Mouse (Mus musculus): ENCODE data around the gene Nipa2. TPM values are rescaled to one million over a fixed set of nuclear protein-coding genes. Genes with fewer than 3 reads are reported as not detected.

Nipa2 gene
- polyA plus RNA-seq, 1 experiment from 2014 or later = 55.1 TPM

DNA sequence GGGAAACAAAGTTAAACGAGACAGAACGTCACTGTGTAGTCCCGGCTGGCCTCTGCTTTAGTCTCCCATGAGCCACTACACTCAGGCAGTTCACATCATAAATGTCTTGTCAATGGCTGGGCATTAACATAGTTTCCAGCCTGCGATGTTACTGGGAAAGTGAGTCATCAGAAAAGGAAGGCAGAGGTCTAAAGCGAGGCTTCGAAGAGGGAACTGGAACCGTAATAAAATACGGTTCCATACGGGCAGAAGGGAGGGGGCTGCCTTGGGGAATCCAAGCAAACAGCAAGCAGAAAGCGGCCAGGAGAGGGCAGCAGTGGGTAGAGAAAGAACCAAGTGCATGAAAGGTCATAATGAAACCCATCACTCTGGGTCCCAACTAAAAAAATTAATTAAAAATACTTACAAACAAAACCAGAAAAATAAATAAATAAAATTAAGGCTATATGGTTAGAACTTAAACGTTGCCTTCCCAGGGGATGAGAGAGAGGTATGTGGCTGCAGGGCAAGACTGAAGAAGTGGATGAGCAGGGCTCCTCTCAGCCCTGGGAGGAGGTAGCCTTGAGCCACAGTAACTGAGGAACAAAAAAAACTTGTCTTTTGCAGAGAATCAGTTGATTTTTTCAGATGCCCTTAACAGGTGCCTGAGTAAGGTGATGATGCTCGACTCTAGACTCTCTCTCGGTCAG lies 24.4 kb upstream of the Nipa2 start:
- Histone ChIP-seq H3K27me3 (ENCODE audit: control insufficient read depth, insufficient read depth, low read length) (no peaks in the 10 kb centered on the region), H3K4me1 (ENCODE audit: control insufficient read depth, insufficient read depth, low read length) (no peaks in the 10 kb centered on the region), H3K27ac (replicated peaks; ENCODE audit: low read depth, low read length) (no peak overlapping the region), H3K36me3 (replicated peaks; ENCODE audit: control insufficient read depth, insufficient read depth, low read depth, low read length) (no peaks in the 10 kb centered on the region), H3K4me2 (ENCODE audit: low read depth, low read length) (no peak overlapping the region), H3K9me3 (replicated peaks; ENCODE audit: control insufficient read depth, low read length) (no peaks in the 10 kb centered on the region), H3K9ac (replicated peaks; ENCODE audit: low read length) (no peak overlapping the region), H3K4me3 (ENCODE audit: low read depth, low read length) (no peak overlapping the region)
- 39% methylated on average over 13 of the region's 13 CpGs for WGBS
- peak; percentile 49 for ATAC-seq (replicated peaks; ENCODE audit: insufficient number of reproducible peaks, low FRiP score, low TSS enrichment, low read depth)
- peak; percentile 80 for DNase-seq (ENCODE audit: low spot score)

DNA sequence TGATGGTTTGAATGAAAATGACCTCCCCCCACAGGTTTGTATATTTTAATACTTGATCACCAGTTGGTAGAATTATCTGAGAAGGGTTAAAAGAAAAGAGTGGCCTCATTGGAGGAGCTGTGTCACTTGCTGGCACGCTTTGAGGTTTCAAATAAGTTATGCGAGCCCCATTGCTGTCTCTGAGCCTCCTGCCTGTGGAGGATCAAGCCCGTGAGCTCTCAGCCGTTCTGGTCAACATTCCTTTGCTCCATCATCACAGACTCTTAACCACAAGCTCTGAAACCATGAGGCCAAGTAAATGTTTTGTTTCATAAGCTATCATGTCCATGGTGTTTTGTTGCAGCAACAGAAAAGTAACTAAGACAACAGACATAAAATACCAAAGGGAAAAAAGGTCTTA lies 22.5 kb upstream of the Nipa2 start:
- no peaks in the 10 kb centered on the region for H3K9me3 ChIP-seq (replicated peaks; ENCODE audit: control insufficient read depth, low read length)
- no peak overlapping the region for H3K4me2 ChIP-seq (ENCODE audit: low read depth, low read length)
- H3K4me1 ChIP-seq (ENCODE audit: control insufficient read depth, insufficient read depth, low read length) = no peaks in the 10 kb centered on the region
- 78% methylated on average over 4 of the region's 4 CpGs for WGBS
- no peak overlapping the region for H3K27ac ChIP-seq (replicated peaks; ENCODE audit: low read depth, low read length)
- H3K36me3 ChIP-seq (replicated peaks; ENCODE audit: control insufficient read depth, insufficient read depth, low read depth, low read length) = no peaks in the 10 kb centered on the region
- H3K9ac ChIP-seq (replicated peaks; ENCODE audit: low read length) = no peak overlapping the region
- DNase-seq (ENCODE audit: low spot score) (no peak), ATAC-seq (replicated peaks; ENCODE audit: insufficient number of reproducible peaks, low FRiP score, low TSS enrichment, low read depth) (no peak)
- no peak overlapping the region for H3K4me3 ChIP-seq (ENCODE audit: low read depth, low read length)
- no peaks in the 10 kb centered on the region for H3K27me3 ChIP-seq (ENCODE audit: control insufficient read depth, insufficient read depth, low read length)

DNA sequence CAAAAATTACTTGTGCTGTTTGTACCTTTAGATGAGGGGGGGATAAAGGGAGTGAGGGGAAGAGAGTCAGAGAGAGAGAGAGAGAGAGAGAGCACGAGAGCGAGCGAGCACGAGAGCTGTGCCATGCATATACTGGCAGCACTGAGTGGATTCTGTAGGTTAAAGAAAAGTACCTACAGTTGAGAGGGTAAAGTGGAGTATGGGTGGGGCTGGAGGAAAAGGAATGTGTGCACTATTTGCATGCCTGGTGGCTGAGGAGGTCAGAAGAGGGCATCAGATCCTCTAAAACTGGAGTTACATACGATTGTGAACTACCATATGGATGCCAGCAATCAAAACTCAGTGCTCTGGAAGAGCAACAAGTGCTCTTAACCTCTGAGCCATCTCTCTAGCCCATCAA lies 20.8 kb upstream of the Nipa2 start:
- WGBS = 89% methylated on average over 5 of the region's 5 CpGs
- H3K4me3 ChIP-seq (ENCODE audit: low read depth, low read length) = no peak overlapping the region
- DNase-seq (ENCODE audit: low spot score) (no peak), ATAC-seq (replicated peaks; ENCODE audit: insufficient number of reproducible peaks, low FRiP score, low TSS enrichment, low read depth) (no peak)
- H3K4me1 ChIP-seq (ENCODE audit: control insufficient read depth, insufficient read depth, low read length) = no peaks in the 10 kb centered on the region
- no peaks in the 10 kb centered on the region for H3K9me3 ChIP-seq (replicated peaks; ENCODE audit: control insufficient read depth, low read length)
- no peaks in the 10 kb centered on the region for H3K27me3 ChIP-seq (ENCODE audit: control insufficient read depth, insufficient read depth, low read length)
- no peaks in the 10 kb centered on the region; the same call in 1 of the 2 replicates for H3K36me3 ChIP-seq (replicated peaks; ENCODE audit: control insufficient read depth, insufficient read depth, low read depth, low read length)
- no peak overlapping the region for H3K4me2 ChIP-seq (ENCODE audit: low read depth, low read length)
- H3K9ac ChIP-seq (replicated peaks; ENCODE audit: low read length) = no peak overlapping the region
- H3K27ac ChIP-seq (replicated peaks; ENCODE audit: low read depth, low read length) = no peak overlapping the region

DNA sequence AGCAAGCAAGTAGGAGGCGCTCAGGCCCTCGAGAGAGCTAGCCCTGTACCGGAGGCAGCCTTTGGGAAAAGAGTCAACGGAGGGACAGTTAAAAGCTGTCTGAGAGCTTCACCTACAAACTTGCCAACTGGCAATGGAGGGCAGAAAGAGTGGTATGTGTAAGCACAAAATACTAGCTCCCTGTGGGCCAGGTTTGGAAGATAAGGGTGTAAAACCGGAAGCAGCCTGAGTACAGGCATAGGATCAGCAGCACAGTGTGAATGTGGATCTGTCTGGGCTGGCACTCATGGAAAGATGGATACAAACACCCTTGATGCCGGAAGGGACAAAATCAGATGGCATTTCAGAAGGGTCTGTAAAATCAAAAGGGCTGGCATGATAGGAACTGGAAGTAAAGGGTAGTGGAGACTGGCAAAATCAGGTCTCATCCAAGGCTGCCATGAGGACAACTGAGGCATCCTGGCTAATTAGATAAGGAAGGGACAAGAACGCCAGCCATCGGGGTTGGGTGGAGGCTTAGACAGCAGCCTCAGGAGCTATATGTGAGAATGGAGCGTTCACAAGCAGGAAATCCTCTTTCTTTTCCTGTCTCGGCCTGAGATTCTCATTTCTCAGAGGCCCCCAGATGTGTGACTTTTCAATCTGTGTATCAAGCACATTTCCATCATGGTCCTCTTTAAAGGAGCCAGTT lies 19.9 kb upstream of the Nipa2 start:
- ATAC-seq (replicated peaks; ENCODE audit: insufficient number of reproducible peaks, low FRiP score, low TSS enrichment, low read depth) (no peak), DNase-seq (ENCODE audit: low spot score) (no peak)
- Histone ChIP-seq H3K4me2 (ENCODE audit: low read depth, low read length) (no peak overlapping the region), H3K36me3 (replicated peaks; ENCODE audit: control insufficient read depth, insufficient read depth, low read depth, low read length) (no peaks in the 10 kb centered on the region; the same call in 1 of the 2 replicates), H3K9ac (replicated peaks; ENCODE audit: low read length) (no peak overlapping the region), H3K4me3 (ENCODE audit: low read depth, low read length) (no peak overlapping the region), H3K27ac (replicated peaks; ENCODE audit: low read depth, low read length) (no peak overlapping the region), H3K27me3 (ENCODE audit: control insufficient read depth, insufficient read depth, low read length) (no peaks in the 10 kb centered on the region), H3K9me3 (replicated peaks; ENCODE audit: control insufficient read depth, low read length) (no peaks in the 10 kb centered on the region), H3K4me1 (ENCODE audit: control insufficient read depth, insufficient read depth, low read length) (no peaks in the 10 kb centered on the region)
- 90% methylated on average over 10 of the region's 10 CpGs for WGBS

DNA sequence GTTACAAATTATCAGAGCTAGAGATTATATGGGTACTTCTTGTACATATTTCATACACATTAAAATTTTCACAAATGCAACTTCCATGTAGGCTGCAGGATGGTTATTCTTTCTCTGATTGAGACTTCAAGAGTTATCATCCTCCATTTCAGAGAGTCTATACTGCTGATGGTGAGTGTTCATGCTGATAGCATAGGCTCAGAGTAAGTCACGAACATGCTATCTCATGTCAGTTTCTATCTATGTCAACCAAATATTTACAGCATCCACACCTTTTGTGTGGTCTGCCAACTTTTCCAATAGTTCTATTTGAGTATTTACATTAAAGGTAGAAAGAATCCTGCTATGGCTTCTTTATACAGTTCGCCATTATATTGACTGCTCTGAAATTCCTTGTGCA lies 19.2 kb upstream of the Nipa2 start:
- Histone ChIP-seq H3K9me3 (replicated peaks; ENCODE audit: control insufficient read depth, low read length) (no peaks in the 10 kb centered on the region), H3K27ac (replicated peaks; ENCODE audit: low read depth, low read length) (no peak overlapping the region), H3K27me3 (ENCODE audit: control insufficient read depth, insufficient read depth, low read length) (no peaks in the 10 kb centered on the region), H3K36me3 (replicated peaks; ENCODE audit: control insufficient read depth, insufficient read depth, low read depth, low read length) (no peaks in the 10 kb centered on the region; the same call in 1 of the 2 replicates), H3K4me2 (ENCODE audit: low read depth, low read length) (no peak overlapping the region), H3K9ac (replicated peaks; ENCODE audit: low read length) (no peak overlapping the region), H3K4me3 (ENCODE audit: low read depth, low read length) (no peak overlapping the region), H3K4me1 (ENCODE audit: control insufficient read depth, insufficient read depth, low read length) (no peaks in the 10 kb centered on the region)
- no peak for DNase-seq (ENCODE audit: low spot score)
- no peak for ATAC-seq (replicated peaks; ENCODE audit: insufficient number of reproducible peaks, low FRiP score, low TSS enrichment, low read depth)
- WGBS = 92% methylated on average over 2 of the region's 2 CpGs

DNA sequence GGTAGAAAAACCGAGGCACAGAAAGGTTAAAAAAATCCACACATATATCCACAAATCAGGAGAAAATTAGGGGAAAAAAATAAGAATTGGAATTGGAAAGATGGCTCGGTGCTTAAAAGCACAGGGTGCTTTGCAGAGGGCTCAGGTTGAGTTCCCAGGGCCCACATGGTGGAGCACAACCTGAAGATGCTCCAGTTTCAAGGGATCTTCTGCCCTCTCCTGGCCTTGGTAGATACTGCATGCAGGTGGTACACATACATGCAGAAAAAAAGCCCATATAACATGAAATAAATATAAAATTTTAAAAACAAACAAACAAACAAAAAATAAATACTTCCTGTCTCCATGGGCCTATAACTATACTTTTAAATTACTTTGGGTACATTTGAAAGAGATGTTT lies 12.2 kb upstream of the Nipa2 start:
- Histone ChIP-seq H3K9ac (replicated peaks; ENCODE audit: low read length) (no peak overlapping the region), H3K4me3 (ENCODE audit: low read depth, low read length) (no peak overlapping the region), H3K4me2 (ENCODE audit: low read depth, low read length) (no peak overlapping the region), H3K4me1 (ENCODE audit: control insufficient read depth, insufficient read depth, low read length) (no peaks in the 10 kb centered on the region), H3K36me3 (replicated peaks; ENCODE audit: control insufficient read depth, insufficient read depth, low read depth, low read length) (no peaks in the 10 kb centered on the region; the same call in 1 of the 2 replicates), H3K27ac (replicated peaks; ENCODE audit: low read depth, low read length) (no peak overlapping the region), H3K9me3 (replicated peaks; ENCODE audit: control insufficient read depth, low read length) (no peaks in the 10 kb centered on the region), H3K27me3 (ENCODE audit: control insufficient read depth, insufficient read depth, low read length) (no peaks in the 10 kb centered on the region)
- DNase-seq (ENCODE audit: low spot score) (no peak), ATAC-seq (replicated peaks; ENCODE audit: insufficient number of reproducible peaks, low FRiP score, low TSS enrichment, low read depth) (no peak)
- WGBS = 94% methylated on average over 2 of the region's 2 CpGs

DNA sequence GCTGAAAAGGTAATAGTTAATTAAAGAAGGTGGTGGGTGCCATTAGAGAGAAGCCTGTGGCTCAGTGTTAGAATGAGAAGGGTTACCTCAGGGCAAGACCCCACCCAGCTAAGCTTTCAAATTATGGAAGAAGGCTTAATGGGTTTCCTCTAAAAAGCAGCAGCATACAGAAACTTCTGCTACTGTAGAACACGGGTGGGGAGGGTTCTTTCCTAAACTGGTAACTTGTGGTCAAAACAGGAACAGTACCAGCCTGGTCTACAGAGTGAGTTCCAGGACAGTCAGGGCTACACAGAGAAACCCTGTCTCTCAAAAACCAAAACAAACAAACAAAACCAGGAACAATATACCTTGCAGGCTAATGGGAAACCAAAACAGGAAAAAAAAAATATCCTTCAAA lies 7.1 kb upstream of the Nipa2 start:
- DNase-seq (ENCODE audit: low spot score) = no peak
- H3K9me3 ChIP-seq (replicated peaks; ENCODE audit: control insufficient read depth, low read length) = no peaks in the 10 kb centered on the region
- H3K4me3 ChIP-seq (ENCODE audit: low read depth, low read length) = no peak overlapping the region
- H3K4me2 ChIP-seq (ENCODE audit: low read depth, low read length) = no peak overlapping the region
- no peak overlapping the region for H3K9ac ChIP-seq (replicated peaks; ENCODE audit: low read length)
- no peak for ATAC-seq (replicated peaks; ENCODE audit: insufficient number of reproducible peaks, low FRiP score, low TSS enrichment, low read depth)
- WGBS = 74% methylated on average over 1 of the region's 1 CpGs
- 0 out of 2 replicates have a peak, but pooled peaks cover 2% of the 10 kb centered on the region for H3K4me1 ChIP-seq (ENCODE audit: control insufficient read depth, insufficient read depth, low read length)
- H3K27ac ChIP-seq (replicated peaks; ENCODE audit: low read depth, low read length) = no peak overlapping the region
- H3K27me3 ChIP-seq (ENCODE audit: control insufficient read depth, insufficient read depth, low read length) = no peaks in the 10 kb centered on the region
- no peaks in the 10 kb centered on the region for H3K36me3 ChIP-seq (replicated peaks; ENCODE audit: control insufficient read depth, insufficient read depth, low read depth, low read length)

DNA sequence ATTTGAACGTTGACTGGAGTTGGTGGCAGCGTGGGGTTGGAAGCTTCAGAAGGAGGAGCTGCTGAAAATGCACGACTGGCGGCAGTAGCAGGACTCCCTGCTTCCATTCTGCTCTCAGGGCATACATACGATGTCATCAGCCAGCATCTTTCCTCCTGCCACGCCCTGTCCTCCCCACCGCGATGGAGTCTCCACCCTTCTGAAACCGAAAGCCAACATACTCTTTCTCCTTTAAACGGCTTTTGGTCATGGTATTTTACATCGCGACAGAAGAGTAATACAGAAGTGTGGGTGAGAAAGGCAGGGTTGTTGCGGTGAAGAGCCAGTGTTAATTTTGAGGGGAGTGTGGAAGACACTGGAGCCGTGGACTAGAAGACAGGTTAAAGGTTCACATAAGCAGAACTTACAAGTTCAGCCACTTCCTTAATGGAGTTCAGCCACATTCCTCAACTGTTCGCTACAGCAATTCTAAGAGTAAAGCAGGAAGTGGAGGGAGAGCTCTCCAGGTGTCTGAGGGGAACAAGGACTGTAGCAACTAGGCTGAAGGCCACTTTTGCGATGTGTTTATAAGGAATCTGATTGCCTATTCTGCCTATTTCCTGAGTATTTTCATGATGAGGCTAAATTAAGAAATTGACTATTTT lies 6.1 kb upstream of the Nipa2 start:
- Histone ChIP-seq H3K9me3 (replicated peaks; ENCODE audit: control insufficient read depth, low read length) (no peaks in the 10 kb centered on the region), H3K4me1 (ENCODE audit: control insufficient read depth, insufficient read depth, low read length) (0 out of 2 replicates have a peak, but pooled peaks cover 2% of the 10 kb centered on the region), H3K4me2 (ENCODE audit: low read depth, low read length) (peak overlapping the region; percentile 23; the same call in 1 of the 2 replicates), H3K4me3 (ENCODE audit: low read depth, low read length) (no peak overlapping the region), H3K36me3 (replicated peaks; ENCODE audit: control insufficient read depth, insufficient read depth, low read depth, low read length) (no peaks in the 10 kb centered on the region), H3K27me3 (ENCODE audit: control insufficient read depth, insufficient read depth, low read length) (no peaks in the 10 kb centered on the region), H3K9ac (replicated peaks; ENCODE audit: low read length) (no peak overlapping the region), H3K27ac (replicated peaks; ENCODE audit: low read depth, low read length) (no peak overlapping the region)
- 46% methylated on average over 16 of the region's 16 CpGs for WGBS
- ATAC-seq (replicated peaks; ENCODE audit: insufficient number of reproducible peaks, low FRiP score, low TSS enrichment, low read depth) = no peak
- no peak for DNase-seq (ENCODE audit: low spot score)
